Mouse (Mus musculus) yolk sac, embryonic 10.5 days (tissue): ENCODE results near the gene Wdr47.
A peak's percentile ranks its signal among the peaks of the same experiment; 100 is the strongest.
"Not testable (repeated sequence)": the region's sequence is repeated elsewhere in the genome, so short reads cannot be mapped to it uniquely, and the experiment has no call there.

Experiments used
- DNase-seq: peaks from one replicate; pipeline ENCODE4 v3.0.0-alpha.2; 2017; ENCODE audit warnings: low spot score

The Wdr47 gene

DNA sequence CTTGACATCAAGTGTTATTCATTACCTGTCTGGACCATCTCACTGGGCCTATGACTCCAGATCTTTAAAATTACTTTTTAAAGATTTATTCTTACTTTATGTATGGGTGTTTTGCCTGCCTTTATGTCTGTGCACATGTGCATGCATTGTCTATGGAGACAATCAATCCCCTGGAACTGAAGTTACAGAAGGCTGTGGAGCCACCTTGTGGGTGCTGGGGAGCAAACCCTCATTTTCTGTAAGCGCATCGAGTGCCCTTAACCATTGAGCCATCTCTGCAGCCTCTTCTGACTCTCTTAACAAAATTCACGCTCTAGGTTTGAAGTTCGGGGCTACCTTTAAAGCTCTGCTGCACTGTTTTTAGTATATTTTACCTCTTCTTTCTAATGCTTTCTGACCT, 48.3 kb downstream of the Wdr47 start:
- DNase-seq: no peak

DNA sequence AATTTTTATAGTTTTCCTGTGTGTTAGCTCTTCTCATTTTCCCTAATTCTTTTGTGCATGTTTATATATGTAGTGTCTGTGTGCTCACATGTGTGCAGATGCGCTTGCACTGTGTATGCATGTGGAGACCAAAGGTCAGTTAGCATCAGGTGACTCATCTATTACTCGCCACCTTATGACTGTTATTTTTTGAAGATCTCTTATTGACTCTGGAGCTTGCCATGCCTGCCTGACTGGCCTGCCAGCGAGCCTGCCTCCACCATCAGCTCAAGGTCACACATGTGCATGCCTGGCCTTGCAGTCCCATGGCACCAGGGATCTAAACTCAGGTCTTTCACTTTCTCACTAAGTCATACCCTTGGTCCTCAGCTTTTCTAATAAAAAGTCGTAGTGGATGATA, 49.9 kb downstream of the Wdr47 start:
- no peak for DNase-seq

DNA sequence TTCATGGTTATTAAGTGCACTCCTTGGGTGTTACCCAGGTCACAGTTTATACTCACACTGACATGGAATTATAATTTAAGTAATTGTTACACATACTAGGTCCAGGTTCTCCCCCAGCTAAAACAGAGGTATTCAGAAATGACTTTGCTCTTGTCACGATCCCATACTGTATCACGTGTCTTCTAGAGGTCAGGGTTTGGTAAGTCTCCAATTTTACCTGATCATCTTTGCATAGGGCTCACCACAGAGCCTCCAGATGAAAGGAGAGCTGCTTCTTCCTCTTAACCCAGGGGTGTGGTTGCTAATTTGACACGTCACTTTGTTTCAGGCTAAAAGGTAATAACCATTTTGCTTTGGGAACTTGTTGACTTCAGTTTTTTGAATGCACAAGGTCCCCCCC, 53.8 kb downstream of the Wdr47 start:
- no peak for DNase-seq

DNA sequence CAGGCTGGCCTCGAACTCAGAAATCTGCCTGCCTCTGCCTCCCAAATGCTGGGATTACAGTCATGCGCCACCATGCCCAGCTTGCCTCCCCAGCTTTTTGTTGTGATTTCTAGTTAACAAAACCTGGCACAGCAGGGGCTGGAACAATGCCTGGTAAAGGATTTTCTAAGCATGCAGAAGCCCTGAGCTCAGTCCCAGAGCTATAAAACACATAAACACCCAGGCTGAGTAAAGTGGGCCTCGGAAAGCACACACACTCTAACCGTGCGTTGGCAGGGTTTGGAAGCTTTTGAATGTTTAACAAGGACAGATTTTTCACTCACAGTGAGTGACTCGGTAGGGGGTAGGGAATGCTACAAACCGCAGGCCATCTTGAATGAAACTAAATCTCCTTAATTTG, 55.0 kb downstream of the Wdr47 start:
- no peak for DNase-seq

DNA sequence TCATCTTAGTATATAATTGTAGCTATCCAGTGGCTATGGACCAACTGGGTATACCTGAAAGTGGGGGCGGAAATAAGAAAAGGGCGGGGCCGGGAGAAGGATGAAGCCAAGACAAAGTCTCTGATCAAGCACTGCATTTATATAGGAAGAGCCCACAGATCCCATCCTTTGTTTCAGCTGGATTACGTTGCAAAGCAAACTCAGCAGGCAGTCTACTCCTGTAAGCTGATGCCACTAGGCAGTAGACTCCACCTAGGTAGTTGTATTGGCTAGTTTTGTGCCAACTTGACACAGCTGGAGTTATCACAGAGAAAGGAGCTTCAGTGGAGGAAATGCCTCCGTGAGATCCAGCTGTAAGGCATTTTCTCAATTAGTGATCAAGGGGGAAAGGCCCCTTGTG, 56.6 kb downstream of the Wdr47 start:
- not testable (repeated sequence) for DNase-seq

DNA sequence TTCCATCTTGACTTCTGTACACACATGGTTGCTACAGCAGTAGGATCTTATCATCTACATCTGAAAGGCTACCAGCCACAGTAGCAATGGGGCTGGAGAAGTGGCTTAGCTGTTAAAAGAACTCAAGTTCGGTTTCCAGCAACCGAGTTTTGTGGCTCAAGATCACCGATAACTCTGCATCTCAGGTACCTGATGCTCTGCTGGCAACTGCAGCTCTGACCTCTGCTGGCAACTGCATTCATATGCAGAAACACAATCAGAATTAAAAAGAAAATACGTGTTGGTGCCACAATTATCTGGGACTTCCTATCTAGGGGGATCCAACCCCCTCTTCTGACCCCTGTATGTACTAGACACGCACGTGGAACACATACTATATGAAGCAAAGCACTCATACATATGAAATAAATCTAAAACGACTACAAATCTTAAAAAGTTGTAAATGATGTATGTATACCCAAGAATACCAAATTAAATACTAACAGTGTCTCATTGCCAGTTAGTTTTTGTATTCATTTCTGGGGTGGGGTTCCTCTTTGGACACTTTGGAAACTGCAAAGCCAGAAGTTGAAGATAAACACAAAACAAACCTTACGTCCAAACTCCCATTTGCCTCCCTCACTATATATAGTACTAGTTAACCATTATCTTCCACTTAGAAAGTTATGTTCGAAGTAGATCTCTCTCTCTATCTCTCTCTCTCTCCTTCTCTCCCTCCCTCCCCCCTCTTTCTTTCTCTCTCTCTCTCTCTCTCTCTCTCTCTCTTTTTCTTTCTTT, 62.0 kb downstream of the Wdr47 start:
- DNase-seq: peak; percentile 8

DNA sequence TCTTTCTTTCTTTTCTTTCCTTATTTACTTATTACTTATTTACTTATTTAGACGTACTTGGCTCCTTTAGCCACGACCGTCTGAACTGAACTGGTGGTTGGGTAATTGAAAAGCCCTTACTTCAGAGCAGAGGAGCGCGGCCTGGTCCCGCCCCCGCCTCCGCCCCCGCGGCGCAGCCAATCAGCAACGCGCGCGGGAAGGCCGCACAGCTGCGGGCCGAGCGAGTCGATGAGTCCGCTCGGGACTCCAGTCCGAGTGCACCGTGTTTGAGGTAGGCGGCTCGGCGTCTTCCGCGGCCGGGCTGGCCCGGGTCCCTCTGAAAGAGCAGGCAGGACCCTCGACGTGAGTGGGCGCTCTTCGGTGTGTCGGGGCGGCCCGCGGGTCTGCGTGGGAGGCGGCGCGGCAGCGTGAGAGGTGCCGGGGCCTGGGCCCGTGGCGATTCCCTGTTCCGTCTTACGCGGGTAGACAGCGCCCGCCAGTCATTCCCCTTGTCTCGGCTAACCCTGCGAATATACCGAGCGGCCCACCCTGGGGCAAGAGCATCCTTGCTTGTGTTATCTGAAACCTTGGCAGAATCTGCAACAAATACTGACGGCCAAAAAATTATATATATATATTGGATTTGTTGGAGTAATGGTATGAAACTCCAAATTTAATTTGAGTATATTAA, 62.8 kb downstream of the Wdr47 start, which contains the start of gene Clcc1:
TSS of gene Clcc1 (plus strand) at position 204 of the 670 bp plus-strand sequence.
- peak; percentile 94 for DNase-seq

DNA sequence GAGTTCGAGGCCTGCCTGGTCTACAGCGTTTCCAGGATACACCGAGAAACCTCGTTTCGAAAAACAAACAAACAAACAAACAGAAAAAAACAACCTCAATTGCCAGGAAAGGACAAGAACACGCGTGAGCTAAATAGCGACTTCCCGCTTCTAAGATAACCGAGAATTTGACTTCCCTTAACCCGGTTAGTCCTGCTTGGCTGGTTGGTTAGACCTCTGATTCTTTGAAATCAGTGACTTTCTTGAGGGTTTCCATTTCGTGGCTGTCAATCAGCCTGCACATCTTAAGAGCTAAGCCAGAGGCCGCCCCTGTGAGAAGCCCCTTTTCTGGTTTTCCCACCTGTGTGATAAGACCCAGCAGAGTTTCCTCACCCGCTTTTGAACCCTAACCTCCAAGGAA, 63.5 kb downstream of the Wdr47 start:
- no peak for DNase-seq

DNA sequence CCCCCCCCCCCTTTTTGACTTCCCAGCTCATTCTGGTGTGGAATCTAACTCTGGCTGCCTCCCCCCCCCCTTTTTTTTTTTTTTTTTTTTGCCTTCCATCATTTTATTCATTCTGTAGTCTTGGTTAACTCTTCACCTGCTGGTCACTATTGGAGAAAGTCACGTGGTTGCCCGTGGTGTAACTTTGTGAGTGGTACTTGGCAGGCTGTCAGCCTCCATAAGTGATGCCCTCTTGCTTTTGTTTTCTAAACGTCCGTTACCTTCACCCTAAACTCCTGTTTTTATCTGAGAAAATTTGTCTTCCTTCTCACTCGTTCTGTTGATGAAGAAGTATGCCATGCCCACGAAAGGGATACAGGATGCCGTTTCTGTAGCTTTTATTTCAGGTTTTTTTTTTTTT, 64.4 kb downstream of the Wdr47 start:
- DNase-seq: no peak

DNA sequence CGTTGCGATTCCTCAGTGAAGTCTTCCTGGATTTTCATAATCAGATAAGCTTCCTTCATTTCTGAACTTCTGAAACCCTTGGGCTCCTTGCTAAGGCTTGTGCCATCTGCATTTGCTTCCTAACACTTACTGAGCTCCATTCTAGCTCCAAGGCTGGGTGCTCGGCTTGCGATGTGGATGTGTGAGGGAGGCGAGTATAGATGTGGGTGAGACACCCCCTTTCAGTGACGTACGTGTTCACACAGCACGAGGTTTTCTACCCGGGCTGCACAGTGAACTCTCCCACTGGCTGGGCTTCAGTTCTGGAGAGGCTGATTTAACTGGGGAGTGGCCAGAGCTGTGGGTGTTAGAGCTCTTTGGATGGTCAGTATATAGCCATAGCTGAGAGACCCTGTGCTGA, 67.5 kb downstream of the Wdr47 start:
- no peak for DNase-seq

DNA sequence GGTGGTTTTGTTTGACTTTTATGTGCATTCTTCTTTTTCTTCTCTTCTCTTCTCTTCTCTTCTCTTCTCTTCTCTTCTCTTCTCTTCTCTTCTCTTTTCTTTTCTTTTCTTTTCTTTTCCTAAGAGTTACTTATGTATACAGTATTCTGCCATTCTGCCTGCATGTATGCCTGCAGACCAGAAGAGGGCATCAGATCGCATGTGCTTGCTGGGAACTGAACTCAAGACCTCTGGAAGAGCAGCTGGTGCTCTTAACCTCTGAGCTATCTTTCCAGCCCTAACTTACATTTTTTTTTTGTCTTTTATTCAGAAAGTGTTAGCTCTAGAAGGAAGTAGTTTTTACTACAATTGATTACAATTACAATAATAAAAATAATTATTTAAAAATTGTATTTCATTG, 69.9 kb downstream of the Wdr47 start:
- no peak for DNase-seq

DNA sequence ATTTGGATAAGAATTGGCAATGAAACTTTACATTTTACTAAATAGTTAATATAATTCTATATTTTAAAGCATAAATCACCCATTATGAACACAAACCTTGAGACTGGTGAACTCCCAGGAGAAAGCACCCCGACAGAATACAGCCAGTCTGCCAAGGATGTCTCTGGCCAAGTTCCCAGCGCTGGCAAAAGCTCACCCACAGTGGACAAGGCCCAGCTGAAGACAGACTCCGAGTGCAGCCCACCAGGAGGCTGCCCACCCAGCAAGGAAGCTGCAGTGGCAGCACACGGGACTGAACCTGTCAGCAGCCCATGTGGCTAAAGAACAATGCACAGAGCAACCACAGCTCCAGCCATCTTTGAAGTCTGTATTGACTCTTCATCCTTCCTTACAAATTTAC, 85.5 kb downstream of the Wdr47 start:
- no peak for DNase-seq

DNA sequence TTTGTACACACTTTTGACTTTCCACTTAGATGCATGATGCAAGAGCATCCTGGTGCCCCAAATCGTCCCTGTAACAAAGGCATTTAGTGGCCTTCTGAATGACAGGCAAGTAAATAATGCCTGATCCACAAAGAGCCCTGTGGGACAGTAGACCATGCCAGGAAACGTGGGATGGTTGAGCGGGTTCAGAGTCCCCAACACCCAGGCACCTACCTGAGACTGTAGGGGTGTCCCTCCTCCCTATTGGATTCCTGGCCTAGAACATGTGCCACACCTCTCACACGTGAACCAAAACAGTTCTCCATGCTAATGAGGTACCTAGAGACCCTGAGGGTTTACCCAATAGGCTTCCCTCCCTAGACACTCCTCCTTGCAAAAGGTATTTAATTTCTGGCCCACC, 89.9 kb downstream of the Wdr47 start:
- DNase-seq: no peak

DNA sequence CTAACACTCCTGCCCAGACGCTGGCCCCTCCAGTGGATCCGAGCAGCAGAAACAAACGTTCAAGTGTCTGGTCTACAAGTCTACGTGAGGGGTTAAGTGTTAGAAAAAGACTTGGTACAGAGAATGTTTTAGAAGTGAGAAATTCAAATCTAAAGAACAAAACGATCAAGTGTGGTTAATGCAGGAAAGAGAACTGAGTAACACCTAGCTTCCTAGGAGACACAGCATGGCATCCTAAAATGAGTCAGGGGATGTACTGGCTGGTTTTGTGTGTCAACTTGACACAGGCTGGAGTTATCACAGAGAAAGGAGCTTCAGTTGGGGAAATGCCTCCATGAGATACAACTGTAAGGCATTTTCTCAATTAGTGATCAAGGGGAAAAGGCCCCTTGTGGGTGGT, 92.5 kb downstream of the Wdr47 start:
- DNase-seq: not testable (repeated sequence)

DNA sequence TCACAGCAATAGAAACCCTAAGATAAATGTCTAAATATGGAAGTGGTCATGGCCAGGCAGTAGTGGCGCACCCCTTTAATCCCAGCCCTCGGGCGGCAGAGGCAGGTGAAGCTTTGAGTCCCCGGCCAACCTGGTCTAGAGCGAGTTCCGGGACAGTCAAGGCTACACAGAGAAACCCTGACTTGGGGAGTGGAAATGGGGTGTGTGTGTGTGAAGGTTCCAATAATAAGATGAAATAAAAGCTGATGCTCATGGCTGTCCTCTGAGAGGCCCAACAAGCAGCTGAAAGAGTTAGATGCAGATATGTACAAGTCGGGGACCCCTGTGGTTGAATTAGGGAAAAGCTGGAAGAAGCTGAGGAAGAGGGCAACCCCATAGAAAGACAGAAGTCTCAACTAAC, 94.6 kb downstream of the Wdr47 start:
- no peak for DNase-seq

DNA sequence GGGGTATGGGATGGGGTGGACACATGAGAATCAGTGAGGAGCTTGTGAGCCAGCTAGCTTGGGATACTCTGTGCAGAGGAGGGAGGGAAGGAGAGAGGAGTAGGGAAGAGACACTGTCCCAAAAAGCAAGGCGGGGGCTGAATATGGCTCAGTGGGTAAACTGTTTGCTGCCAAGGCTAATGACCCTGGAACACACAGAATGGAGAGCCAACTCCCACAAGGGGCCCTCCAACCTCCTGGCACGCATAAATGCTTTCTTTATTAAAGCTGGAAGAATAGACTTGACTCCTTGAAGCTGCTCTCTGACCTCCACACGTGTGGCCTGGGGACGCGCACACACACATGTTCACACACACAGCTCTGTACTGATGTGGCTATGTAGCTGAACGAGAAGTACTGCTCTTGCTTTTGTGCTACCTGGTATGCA, 97.9 kb downstream of the Wdr47 start:
- DNase-seq: no peak

DNA sequence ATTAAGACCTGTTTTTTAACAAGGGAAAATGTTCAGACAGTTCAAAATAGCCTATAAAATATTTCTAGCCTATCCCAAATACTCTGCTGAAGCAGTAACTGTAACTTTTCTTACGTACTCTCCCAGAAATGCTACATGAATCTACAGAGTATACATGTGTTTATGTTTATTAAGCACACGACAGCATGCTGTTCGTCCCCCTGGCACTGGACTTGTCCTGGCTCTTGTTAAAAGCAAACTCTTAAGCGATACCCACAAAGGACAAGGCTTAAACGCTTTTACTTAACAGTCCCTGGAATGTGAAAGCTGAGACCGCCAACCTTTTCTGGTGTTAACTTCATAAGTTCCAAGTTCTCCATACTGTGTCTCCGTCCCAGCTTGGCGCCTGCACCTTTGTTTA, 98.4 kb downstream of the Wdr47 start:
- no peak for DNase-seq

DNA sequence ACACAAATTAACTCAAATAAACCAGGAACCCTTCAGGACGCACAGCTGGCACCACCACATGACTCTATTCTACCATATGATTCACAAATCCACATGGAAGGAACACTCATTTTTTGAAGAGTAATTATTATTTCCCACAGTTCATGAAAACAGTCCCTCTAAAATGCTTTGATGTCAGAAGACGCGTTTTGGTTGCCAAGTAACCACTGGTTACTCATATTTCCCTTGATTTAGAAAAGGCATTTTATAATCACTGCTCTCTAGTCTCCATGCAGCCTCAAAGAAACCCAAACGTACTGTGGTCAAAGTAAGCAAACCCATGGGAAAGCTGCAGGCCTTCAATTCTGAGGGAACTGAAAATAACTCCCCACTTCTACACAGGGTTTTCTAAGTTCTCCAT, 98.9 kb downstream of the Wdr47 start:
- DNase-seq: no peak

DNA sequence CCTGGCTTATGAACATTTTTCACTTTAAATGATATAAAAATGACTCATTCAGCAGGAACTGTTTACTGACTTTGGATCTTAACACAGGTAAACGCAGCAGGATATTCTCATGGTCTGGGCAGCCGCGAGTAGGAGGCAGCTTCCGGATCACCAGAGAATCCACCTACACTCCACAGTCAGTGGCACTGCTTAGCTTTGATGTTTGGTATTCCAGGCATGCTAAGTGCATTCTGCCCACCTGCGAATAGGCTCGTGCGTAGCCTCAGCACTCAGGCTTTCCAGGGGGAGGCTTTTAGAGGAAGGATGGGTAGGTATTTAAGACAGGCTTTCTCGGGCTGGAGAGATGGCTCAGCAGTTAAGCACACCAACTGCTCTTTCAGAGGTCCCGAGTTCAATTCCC, 103.2 kb downstream of the Wdr47 start:
- DNase-seq: no peak
